Mouse (Mus musculus) mouse embryonic stem cell (cell line): ENCODE results near the gene Mapk1ip1.

Source experiments
- in situ Hi-C, 2 experiments: fragments of 300-500 bp; cut with MboI; formaldehyde crosslinking; loops; 1 replicate in 1 of 2; 3 replicates in 1 of 2; pipeline ENCODE4 v1.14.3; 2019 to 2020; ENCODE audit warnings: low sequenced_read_pairs in 2 of 2, low pct_unique_long_range_greater_than_20kb in 1 of 2, mixed read lengths in 1 of 2; ENCODE audit not compliant: unreplicated experiment in 1 of 2

Gene Mapk1ip1

DNA sequence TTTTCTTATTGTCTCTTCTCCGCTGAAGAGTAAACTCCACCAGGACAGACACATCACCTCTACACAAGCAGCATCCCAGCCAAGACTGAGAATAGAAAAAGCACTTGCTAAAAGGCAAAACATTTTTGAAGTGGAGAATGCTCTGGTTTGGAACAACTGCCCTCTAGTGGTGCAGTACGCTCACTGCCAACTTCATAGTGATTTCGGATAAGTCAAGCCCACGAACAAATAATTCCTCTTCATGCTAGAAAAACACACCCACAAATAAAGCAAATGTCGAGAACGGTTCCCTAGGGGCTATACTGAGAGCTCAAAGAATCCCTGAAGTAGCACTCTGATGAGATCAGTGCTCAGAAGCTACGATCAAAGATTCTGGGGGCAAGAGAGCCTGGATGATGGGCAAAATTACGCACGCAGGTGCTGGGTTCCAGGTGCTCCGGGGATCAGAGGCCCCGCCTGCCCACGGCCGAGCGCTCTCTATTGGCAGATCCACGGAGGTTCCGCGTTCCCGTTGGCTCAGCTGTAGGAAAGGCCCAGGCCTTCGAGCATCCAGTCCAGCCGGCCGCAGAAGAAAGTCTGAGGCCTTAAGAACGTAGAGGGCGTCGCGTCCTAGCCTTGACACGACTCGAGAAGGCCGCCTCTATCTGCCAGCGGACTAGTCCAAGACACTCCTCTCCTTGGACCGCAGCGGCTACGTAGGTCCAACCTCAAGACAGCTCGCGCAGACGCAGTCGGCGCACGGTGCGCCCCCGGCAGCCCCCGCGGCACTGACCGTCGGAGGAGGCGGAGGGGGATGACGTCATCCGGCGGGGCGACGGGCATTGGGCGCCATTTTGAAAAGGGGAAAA, at the start of gene Mapk1ip1, which contains the start of gene Ppp2r2d:
TSS of gene Mapk1ip1 (minus strand) at position 730 of the 848 bp plus-strand sequence.
TSS of gene Ppp2r2d (plus strand) at position 536 of the 848 bp plus-strand sequence.
- in situ Hi-C loops, result loop anchor here in 1 of 2 experiments (25.0 kb wide), 1 partner anchor 1358 kb away; no protein-coding TSS in a partner anchor

DNA sequence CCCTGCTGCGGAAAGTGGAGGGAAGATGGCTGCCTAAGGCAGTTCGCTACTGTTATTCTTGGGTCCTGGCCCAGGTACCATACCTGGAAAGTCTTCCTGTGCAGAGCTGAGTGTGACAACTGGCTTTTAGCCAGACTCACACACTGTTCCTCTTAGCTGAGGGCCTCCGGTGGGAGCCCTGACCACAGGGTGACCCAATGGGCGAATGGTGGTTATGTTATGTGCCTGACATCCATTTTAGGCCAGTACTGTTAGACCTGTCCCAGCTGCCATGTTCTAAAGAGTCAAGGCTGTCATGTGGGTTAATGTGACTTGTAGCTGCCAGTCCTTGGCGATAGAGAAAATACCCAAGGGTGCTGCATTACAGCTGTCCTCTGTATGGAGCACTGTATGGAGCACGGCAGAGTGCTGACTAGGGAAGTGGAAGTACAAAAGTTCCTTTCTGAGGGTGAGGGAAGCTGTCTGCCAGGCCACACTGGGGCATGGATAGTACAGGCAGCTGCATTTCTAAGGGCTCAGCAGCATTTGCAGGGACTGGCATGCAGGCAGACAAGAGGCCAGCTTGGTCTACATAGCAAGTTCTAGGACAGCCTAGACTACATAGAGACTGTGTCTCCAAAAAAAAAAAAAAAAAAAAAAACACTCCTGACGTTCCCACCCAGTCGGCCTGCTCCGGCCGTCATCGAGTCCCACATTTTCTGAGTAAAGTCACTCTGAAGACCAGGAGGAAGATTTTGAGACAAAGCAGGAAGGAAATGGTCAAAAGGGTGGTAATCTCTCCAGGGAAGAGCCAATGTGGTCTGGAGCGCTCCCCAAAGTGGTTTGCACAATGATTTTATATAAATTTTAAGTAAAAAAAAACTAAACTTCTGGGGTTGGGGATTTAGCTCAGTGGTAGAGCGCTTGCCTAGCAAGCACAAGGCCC, 39.6 kb upstream of the Mapk1ip1 start:
- in situ Hi-C loops, result no loop called here

DNA sequence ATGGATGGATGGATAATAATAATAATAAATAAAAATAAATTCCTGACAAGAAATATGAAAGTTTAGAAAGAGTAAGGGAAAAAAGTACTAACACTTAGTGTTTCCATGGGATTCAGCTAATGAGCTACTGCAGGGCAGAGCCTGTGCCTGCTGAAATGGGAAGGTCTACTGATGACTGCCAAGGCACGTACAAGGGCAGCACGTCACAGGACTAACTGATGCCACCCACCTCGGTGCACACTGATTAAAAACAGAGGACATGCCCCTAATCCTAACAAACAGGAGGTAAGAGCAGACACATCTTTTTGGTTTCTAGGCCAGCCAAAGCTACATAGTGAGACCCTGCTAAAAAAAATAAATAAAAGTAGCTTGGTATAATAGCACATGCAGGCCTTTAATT, 37.7 kb upstream of the Mapk1ip1 start:
- in situ Hi-C loops, result no loop called here

DNA sequence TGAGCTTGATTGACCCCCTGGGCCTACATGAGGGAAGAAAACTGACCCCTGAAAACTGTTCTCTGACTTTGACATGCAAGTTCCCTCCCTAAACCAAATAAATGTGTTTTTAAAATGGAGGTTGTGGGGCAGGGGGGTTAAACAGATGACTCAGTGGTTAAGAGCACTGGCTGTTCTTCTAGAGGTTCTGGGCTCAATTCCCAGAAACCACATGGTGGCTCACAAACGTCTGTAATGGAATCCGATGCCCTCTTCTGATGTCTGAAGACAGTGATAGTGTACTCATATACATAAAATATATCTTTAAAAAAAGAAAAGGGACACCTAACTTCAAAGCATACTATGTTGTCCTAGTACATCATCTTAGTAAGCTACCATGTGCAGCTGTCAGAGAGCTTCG, 29.0 kb upstream of the Mapk1ip1 start:
- in situ Hi-C loops, result no loop called here

DNA sequence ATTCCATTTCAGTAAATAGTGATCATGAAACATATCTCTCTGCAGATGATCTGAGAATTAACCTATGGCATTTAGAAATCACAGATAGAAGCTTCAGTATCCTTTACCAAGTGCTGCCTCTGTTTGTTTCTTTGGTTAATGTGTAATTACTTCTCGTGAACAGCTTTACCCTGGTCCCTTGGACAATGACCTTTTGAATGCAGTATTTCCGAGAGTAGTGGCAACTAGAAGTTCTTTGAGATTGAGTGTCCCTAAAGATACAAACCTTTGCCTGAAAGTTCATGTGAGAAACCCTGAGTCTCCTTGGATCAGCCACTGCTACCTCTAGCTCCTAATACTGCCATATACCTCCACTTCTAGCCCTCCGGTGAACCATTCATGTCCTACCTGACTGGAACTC, 26.9 kb upstream of the Mapk1ip1 start:
- in situ Hi-C loops, result no loop called here

DNA sequence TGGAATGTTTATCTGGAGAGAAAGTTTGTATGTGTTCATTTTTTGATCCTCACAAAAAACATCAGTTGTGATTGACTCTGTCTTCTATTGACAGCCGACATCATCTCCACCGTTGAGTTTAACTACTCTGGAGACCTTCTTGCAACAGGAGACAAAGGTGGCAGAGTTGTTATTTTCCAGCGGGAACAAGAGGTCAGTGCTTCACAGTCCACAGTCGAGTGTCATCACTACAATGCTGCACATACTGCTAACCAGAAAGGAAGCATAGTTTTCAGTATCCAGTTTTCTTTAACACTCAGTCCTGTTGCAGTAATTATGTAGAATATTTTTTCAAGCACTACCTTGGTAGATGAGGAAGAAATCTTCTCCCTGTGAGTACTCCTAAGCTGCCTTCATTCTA, 22.2 kb upstream of the Mapk1ip1 start:
- in situ Hi-C loops, result no loop called here

DNA sequence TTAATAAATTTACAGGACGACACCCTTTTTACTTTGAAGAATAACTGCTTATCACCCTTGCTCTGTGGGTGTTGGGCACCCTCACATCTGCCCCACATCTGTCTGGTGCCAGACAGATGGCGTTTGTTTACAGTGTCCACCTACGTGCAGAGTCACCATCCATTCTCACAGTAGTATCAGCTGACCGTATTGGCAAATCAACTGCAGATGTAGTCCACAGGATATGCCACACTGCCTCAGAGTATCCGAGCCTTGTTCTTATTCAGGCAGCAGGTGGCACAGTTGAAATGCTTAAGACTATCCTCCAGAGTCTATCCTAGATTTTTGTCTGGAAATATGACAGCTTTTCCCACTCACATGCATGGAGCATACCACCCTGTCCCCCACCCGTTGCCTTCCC, 21.2 kb upstream of the Mapk1ip1 start:
- in situ Hi-C loops, result no loop called here

DNA sequence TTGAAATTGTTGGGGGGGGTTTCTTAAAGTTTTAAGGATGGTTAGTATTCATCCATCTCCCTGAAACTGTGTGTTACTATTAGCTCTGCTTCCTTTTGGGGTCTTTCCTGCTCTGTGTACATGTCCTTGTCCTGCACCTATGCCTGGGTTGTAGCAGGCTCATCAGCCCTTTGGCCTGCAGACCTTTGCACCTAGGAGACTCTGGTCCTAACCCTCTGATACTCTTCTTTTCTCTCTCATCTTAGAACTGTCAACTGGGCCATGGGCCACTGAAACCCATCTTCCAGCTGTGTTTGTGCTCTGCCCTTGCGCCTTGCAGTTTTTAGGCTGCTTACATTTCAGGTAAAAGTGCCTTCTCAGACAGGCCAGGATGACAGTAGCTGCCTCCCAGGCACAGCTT, 18.7 kb upstream of the Mapk1ip1 start:
- in situ Hi-C loops, result no loop called here

DNA sequence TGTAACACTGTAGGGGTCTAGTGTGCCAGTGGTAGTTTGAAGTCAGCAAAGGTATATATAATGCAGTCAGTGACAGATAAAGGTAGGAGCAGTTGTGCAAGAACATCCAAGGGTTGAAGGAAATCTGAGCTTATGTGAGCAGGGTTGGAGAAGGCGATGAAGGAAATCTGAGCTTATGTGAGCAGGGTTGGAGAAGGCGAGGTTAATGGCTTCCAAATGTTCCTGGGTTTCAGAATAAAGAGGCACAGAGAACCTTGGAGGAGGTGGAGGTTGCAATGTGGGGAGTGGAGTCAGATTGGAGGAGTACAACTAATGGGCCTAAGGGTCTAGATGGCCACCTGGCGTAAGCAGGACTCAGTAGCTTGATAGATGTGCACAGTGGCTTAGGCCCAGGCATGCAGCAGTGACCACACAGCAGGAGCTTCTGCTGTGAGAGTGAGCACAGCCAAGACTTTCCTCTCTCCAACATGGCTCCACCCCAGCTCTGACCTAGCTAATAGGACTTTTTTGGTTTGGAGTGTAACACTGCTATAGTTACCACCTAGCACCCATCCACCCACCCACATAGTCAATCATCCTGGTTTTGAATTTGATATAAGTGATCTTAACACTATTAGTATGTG, 18.0 kb upstream of the Mapk1ip1 start:
- in situ Hi-C loops, result no loop called here

DNA sequence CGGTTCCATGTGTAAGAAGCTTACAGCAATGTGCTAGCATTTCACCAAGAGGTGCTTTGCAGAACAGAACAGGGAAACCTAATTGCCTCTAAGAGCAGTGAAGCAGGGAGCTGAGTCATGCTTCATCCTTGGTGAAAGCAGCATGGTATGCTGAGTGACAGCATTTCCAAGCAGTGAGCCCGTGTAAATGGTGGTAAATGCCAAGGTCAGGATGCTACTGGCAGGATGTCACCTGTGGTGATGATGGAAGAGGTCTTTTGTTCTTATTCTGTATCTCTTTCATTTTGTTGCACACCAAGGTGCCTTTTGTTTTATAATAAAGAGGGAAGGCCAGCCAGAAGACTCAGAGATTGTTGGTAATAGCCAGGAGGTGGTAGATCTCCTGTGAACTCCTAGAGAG, 10.6 kb upstream of the Mapk1ip1 start:
- in situ Hi-C loops, result no loop called here

DNA sequence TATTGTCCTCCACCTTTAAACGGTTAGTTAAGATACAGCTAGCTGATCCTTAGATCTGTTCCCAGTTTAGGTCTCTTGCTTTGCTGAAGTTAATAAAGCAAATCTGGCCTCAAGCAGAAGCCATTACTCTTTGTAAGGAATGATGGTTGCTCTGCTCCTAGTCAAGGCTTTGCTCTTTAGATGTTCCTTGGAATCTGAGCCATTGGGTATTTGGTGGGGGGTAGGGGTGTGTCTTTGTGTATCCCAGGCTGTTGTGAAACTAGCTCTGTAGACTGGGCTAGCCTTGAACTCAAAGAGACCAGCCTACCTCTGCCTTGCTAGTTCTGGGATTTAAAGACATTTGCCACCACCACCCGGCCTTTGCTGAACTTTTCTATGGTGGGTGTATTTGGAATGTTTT, 8.1 kb upstream of the Mapk1ip1 start:
- in situ Hi-C loops, result no loop called here

DNA sequence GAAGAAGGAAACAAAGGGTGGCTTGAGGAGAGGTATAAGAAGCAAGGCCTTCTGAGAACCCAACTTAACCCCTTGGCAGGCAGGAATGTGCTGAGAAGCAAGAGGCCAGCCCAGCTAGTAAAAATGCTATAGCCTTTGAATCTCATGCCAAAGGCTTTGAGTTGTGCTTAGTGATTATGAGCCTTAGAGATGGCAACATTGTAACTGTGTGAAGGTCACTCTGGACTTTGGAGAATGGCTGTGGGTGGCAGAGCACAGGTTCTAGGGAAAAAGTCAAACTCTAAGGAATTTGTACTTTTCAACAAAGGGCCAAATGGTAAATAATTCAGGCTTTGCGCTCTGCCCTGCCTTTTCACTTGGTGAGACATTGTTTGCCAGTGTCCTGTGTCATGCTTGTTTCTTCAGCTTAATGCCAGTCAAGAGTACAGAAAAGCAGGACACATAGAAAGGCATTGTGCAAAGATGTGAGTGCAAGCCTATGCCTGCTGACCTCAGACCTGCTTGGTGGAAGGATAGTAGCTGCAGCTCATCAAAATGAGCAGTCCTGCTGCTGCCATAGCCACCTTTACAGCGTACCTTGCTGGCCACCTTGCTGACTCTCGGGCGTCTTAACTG, 7.5 kb upstream of the Mapk1ip1 start:
- in situ Hi-C loops, result no loop called here

DNA sequence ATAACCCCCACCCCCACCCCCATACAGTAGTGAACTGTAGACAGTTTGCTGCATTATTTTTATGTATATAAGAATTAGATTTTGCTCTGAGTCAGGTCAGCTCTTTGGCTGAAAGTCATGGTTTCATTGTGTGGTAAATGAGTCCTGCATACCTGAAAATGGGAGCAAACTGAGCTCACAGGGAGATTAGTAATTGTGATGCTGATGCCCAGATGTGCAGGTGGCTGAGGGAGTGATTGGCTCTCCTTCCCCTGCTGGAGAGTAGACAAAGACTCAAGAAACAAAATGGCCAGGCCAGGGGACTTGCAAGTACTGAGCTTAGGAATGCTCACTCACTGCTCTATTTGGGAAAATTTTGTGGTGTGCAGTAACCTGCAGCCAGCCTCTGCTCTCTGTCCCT, 4.0 kb upstream of the Mapk1ip1 start:
- in situ Hi-C loops, result no loop called here

DNA sequence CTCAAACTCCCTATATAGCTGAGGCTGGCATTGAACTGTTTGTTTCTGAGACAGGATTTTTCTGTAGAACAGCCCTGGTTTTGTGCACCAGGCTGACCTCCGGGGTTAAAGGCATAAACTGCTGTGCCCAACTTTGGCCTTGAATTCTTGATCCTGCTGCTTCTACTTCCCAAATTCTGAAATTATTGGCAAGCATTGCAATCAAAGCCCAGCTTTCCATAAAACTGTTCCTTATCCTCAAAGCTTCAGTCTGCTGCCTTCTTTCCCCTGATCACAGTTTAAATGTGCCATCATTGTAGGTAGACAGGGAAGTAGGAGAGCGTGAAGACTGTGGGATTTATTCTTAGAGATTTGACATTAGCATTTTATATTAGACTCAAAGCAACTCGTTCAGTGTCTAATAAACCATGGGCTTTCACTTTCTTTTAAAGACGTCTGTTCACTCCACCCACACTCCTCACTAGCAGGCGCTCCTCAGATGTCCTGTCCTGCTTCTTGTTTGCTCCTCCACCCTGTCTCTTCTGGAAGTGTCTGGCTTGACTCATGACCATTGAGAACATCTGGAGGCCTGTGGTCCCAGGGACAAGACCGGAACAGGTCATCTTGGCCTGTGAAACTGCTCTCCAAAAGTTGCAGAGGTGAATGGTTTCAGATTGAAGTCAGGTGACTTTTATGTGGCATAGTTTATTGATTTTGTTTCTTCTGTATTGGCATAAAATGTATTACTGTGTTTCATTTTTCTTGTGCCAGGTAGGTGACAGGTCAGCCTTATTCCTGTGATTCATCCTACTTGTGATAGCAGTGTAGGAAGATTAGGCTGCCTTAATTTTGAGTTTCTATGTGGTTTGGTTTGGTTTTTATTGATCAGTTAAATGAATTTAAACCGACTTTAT, 2.2 kb upstream of the Mapk1ip1 start:
- in situ Hi-C loops, result loop anchor here in 1 of 2 experiments (25.0 kb wide), 1 partner anchor 1361 kb away; no protein-coding TSS in a partner anchor

DNA sequence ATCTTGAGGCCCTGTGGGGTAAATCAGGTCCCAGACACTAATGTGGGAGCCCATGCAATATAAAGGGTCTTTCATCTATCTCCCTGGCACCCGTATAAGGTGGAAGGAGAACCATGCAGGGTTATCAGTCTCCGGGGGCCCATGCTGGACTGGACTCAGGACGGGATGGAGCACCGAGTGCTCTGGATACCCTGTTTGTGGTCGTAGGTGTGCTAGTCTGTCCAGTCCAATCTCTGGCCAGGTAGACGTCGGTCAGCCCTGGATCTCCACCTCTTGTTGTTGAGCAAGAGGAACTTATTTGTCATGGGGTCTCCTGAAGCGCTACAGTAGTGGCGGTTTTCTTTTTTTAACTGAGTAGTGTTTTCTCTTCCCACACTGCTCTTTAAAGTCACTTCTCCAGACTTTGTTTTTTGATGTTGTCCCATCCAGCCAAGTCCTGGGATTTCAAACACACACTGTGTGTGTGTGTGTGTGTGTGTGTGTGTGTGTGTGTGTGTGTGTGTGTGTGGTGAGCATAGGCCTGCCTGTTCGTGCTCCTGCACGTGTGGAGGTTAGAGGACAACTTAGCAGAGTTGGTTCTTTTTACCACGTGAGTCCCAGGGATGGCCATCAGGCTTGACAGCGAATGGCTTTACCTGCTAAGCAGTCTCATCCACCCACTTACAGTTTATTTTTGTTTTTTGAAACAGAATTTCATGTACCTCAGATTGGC, 1.4 kb upstream of the Mapk1ip1 start:
- in situ Hi-C loops, result loop anchor here in 1 of 2 experiments (25.0 kb wide), 1 partner anchor 1360 kb away; no protein-coding TSS in a partner anchor

DNA sequence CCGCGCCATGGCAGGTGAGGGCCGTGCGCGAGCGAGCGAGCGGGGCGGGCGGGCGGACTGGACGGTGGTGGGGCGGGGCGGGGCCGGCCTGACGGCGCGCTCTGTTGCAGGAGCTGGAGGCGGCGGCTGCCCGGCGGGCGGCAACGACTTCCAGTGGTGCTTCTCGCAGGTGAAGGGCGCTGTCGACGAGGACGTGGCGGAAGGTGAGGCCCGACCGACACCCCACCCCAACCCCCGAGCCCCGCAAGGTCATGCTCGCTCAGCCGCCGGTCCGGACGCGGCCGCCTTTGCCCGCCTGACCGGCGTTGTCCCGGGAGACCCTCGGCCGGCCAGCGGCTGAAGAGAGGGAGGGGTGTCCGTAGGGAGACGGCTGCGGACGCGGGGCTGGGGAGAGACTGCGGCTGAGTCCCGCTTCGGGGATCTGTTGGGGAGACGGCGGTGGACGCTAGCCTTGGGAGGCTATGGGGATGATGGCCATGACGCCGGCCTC, 474 bp upstream of the Mapk1ip1 start:
- in situ Hi-C loops, result loop anchor here in 1 of 2 experiments (25.0 kb wide), 1 partner anchor 1359 kb away; no protein-coding TSS in a partner anchor

DNA sequence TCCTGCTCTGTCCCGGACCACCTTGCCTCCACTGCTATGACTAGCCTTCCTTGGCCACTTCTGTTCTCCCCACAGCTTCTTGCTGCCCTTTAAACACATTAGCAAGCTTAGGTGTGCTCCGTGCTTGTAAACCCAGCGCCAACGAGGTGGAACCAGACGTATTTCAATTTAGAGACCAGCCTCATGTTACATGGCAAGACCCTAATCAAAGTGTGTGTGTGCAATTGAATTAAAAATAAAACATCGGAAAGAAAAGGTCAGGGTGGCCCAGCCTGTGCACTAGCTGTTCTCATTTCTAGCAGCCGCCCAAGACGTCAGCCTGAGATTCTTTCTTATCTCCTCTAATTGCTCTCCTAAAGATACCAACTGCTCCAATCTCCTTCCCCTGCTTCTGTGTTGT, 962 bp downstream of the Mapk1ip1 start:
- in situ Hi-C loops, result loop anchor here in 1 of 2 experiments (25.0 kb wide), 1 partner anchor 1358 kb away; no protein-coding TSS in a partner anchor
